Mouse (Mus musculus) right cerebral cortex, postnatal 25 days (tissue): ENCODE measurements at regions not wholly inside any gene's neighbourhood (a gene's known extent, or its start where the extent isn't known, plus 50 kb on each side); places are given as distances from the start of the nearest gene placed in this dataset.

ENCODE experiments used
- DNase-seq: peaks from one replicate; pipeline ENCODE4 v3.0.0; 2022

DNA sequence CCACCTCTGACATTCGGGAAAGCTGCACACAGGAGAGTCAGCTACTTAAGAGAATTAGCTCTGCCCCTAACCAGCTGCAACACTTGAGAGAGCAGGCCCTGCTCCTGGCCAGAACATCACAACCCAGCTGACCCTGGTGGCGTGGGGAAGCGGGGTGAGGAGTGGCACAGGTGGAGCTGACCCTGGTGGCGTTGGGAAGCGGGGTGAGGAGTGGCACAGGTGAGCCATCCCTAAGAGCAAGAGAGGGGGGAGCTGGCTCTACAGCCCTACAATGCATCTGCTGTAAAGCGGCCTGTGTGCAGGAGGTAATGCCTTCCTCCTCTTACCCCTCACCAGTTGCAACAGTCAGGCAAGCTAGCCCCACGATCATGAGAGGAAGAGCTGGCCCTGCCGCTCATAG is 293.5 kb upstream of the N6amt1 start:
- DNase-seq = no peak

DNA sequence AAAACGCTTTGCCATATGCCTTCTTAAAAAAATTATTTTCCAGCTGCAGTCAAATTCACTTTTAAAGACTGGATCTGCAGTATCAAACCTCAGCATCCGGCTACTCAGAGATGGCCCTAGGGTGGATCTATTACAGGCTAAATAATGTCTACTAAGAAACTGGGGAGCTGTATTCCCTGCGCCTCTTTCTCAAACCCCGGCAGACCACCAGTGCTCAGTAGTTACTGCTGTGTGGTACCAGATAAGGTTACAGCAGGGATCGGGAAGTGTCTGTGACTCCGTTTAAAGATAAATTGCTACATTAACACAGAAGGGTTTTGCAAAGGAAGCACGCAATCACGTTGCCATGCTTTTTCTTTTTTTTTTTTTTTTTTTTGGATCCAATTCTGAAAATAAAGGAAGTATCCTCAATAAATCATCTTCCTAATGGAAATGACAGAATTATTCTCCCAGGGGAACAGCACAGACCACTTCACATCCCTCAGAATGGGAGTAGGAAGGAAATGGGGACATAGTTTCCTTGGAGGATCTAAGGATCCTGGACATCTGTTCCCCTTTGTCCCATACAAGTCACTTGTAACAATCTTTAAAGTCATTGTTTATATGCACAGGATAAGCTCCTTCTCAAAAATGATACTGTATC is 304.1 kb upstream of the N6amt1 start:
- DNase-seq = no peak

DNA sequence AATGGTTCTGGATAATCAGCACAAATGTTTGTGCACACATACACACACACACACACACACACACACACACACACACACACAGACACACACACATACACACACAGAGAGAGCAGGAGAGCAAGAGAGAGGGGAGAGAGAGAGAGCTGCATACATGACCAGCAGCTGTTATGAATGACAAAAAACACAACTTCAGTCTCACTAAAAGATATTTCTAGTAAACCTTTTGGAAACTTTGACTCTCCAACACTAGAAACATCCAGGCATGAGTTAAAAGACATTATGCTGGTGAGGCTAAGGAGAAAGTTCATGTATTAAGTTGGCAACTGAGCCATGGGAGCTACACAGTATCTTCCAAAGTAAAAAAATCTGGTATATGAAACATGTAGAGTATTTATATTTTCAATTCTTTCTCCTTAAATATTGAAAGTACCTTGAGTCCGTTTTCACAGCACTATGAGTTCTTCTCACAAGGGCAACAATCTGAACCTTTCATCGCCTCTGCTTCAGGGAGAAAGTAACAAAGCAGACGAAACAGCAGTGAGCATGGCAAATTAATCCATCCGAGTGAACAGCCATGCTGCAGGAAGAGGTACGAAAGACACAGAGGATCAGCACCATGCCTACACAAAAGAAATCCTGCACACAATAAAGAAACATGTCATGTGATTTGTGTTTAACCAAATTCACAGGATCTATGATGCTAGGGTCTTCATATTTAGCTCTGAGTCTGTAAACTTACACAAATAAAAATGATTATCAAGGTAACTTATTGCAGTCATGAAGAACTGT is 309.0 kb upstream of the N6amt1 start:
- no peak for DNase-seq

DNA sequence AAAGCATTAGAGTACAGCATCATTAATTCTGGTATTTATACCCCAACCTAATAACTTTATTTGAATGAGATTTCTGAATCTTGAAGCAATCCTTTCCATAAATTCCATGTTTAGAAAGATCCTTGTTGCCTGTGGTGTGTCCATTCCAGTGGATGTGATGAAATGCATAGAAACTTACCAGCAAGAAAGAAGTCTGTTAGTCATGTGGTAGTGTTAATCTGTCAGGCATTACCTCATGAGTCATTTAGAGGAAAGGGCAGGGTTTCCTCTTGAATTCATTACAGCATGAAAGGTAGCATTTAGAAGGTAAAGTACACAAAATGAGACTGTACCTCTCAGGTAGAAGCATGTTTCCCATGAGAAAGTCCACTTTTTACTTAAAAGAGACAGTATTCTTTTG is 310.3 kb upstream of the N6amt1 start:
- no peak for DNase-seq

DNA sequence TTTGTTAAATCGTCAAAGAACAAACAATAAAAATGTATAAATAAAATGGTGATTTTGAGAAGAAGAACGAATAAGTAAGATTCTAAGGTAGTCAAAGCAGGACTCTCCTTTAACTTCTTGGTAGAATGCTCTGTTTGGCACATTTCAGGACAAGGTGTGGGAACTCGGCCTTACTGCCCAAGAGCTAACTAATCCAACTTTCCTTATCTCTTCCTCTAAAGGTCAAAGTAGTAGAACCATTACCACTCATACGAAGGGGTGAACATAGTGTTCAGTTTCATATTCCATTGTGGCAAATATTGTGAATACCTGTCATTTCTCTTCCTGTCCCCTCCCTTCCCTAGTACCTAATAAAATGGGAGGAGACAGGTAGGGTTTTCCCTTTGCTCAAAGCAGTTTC is 313.6 kb upstream of the N6amt1 start:
- DNase-seq = no peak

DNA sequence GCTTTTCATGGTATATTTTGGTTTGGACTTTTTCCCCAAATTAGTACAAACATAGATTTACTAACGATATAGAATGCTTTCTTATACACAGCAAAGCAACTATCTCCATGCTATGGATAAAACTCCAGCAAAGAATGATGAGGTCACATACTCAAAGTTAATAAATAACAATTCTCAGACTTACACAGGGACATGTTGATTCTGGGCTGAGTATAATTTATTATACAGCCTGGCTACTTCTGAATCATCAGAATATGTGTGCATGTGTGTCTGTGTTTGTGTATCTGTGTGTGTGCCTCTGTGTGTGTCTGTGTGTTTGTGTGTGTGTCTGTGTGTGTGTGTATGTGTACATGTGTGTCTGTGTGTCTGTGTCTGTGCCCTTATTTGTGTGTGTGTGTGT is 314.1 kb upstream of the N6amt1 start:
- no peak for DNase-seq

DNA sequence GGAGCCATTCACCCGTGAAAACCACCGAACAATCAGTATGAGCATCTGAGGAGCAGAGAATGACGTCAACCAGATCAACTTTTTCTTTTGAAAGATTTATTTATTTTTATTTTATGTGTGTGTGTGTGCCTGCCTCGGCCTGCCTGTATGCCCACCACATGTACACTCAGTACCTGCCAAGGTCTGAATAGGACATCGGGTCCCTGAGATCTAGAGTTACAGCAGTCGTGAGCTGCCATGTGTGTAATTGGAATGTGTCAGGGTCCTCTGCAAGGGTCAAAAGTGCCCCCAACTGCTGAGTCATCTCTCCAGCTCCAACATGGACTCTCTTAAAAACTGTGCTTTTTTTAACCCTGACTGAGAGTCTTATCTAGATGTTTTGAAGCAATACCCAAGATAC is 316.9 kb upstream of the N6amt1 start:
- DNase-seq = no peak

DNA sequence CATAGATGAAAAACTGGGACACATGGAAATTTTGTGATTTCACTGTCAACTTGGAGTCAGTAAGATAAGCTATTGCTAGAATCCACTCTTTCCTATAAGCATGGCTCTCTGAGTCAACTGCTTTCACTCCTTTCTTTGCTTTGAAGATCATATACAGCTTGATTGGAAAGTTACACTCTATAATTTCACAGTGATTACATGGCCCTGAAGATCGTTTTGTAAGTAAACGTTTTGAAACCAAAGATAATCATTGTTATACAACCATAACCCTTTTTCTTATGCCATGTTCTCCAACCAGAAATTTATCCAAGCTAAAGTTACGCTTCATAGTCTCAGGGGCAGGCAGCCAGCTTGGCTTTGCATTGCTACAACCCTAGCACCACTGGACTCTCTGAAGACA is 322.1 kb upstream of the N6amt1 start:
- no peak for DNase-seq

DNA sequence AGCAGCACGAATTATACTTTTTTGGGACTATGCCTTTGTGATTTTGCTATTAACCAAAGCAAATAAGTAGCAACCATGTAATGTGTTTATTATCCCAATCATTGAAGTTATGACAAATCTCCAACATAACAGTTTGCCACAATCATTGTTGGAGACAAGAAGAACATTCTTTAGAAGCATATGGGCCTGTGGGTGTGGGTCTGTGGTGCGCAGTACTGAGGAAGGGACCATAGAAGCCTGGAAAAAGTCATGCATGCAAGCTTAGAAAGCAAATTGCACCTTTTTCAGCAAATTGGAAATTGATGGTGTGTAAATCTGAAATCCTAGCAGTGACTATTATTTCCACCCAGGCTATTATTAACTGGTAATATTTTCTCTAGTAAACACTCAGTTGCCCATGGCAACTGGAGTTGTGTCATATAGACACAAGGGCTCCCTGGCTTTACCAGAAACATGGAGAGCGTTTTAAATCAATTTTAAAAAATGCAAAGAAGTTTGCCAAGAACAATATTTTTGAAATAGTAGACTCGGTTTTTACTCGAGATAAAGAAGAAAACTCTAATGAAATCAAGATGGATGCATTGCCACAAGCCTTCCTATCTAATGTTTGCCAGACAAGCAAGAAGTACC is 325.4 kb upstream of the N6amt1 start:
- no peak for DNase-seq

DNA sequence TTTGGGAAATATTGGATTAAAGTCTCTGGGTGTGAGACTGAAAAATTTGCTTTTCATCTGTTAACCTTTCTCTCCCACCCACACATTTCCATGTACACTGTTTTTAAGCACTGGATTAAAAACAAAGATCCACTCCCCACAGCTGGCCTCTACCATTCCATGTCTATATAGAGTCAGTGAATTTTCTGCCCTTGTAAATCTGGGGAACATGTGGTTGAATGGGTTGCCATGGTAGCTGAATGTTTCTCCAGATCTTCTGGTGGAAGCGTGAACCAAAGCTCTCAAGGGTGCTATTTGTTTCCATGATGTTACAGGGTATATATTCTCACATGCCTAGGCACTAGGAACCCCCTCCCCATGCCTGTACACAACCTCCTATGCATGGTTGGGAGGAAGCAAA is 326.4 kb upstream of the N6amt1 start:
- no peak for DNase-seq

DNA sequence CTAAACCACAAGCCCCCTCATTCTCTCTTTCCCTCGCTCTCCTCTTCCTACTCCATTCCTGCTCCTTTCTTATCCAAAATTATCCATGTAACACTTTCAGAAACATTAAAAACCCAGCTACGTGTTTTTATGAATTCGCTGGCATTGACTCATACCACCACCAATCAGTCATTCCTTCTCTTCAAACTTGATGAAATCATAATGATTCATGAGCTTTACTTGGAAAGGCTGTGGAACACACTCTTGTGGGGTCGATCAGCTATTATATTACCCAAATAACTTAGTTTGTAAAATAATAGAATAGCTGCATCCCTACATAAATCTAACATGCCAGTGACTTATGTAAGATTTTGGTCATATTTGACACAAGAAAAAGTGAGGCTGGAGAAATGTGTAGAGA is 331.9 kb upstream of the N6amt1 start:
- no peak for DNase-seq

DNA sequence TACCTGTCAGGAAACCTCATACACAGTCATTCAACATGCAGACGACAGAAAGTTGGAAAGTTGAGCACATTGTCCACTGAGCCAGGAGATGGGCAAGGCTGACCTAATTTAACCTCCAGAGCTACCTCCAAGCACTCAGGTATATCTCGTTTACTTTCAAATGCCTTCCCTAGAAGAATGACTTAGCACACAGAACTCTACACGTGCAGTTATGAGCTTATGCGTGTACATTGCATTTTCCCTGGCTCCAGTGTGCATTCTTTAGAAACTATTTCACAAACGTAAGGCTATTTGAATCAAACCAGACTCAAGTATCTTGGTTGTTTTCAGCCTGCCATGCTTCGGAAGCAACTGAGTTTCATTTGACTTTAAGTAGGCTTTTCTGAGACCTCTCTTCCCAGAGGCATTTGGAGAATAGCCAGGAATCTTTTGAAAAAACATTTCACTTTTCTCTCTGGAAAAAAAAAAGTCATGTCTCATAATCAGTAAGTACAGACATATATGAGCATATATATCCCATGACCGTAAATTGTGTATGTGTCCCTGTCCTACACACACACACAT is 336.8 kb upstream of the N6amt1 start:
- no peak for DNase-seq

DNA sequence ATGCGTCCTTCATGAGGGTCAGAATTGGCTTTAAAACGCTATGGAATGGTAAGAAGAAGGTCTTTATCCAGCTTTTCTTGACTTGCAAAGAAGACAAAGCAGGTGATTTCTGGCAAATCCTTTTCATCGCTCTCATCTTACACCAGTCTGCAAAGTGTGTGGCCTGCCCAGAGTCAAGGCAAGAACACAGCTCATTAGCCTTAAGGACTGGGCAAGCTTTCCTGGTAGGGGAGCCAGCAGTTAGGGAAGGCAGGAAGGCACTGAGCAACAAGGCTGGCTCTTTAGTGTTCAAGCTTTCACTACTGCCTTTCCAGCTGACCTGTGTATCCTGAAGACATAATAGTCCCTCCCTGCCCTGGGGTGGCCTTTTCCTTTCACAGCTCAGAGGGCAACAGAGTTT is 352.4 kb upstream of the N6amt1 start:
- DNase-seq = no peak

DNA sequence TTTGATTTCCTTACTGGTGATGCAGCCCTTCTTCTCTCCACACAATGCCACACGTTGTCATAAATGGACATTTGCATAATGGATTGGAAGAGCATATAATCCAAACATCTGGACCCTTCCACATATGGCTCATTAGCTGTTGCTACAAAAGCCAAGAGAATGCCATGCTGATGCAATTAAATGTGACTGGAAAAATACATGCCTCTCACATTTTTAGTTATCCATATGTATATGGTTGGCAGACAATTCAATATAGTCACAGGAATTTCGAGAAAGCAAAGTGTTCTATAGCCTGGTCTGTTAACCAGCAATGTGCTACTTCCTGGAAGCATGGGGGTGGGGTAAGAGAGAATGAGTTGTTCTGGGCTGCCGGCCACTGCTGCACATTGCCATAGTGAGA is 352.9 kb upstream of the N6amt1 start:
- DNase-seq = no peak

DNA sequence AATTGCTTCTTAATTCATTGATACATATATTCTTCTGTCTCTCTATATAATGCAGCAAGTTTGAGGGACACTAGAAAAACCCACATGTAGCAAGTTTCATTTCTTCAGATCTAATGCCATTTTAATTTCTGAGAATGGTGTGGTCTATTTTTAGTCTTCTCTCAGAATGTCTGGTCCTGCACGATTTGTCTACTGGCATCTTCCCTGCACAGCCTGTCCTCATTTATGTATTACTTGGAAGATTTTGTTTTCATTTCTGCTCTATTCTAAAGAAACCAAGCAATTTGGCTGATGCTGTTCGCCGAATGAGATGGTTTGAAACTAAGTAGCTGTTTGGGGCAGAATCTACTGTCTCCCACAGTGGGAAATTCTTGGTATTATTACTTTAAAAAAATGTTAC is 382.3 kb upstream of the N6amt1 start:
- DNase-seq = no peak

DNA sequence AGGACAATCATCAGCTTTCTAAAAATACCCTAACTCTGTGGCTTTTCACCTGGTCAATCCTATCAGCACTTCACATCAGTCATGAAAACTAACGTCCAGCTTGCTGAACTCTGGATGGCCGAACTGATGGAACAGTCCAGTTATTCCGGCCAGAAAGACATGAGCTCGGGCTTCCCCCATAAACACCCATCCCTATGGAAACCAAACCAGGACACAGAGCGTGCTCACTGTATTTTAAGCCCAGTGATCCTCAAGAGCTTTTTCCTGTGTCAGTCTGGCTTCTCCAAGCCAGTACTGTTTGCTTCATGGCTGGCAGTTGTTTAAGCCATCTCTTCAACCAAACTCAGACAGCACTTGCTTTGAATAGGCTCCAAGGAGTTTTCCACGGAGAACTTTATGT is 404.3 kb upstream of the N6amt1 start:
- DNase-seq = no peak

DNA sequence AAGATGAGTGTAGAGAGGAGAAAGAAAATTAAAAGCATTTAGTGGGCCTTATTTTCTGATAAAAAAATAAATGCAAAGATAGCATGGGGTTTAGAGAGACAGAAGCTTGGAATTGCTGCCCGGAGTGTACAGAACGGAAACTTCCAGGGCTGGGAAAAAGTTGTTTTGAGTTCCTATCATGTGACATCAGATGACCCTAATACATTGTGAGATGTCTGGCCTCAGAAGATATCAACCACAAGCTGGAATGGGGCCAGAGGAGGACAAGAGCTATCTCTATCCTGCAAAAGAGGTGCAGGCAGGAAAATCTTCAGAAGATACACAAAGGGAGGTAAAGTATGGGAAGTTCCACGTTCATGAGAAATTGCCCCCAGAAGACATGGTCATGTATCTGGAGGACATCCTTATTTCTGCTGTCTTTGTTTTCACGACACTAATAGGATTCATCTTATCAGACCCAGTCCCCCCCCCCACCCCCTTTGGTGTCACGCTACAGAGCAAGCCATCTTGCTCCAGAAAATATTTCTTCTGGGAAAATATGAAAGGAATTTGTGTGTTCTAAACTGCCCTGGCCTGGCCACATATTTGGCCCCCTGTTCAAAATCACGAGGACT is 408.3 kb upstream of the N6amt1 start:
- no peak for DNase-seq

DNA sequence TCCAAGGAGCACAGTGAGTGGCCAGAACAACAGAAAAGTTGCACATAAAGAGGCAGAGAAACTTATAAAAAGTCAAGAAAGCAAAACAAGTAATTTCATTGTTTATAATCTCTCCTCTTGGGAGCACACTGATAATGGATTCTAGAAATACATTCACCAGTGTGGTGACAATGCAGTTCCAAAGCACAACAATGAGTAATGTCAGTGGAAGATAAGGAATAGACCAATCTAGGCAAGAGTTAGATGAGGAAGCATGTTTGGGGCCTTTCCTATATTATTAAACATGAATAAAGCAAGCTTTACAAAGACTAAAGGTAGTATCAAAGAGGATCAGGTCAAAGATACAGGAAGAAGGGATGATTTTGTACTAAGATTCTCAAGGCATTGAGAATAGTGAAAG is 408.9 kb upstream of the N6amt1 start:
- no peak for DNase-seq

DNA sequence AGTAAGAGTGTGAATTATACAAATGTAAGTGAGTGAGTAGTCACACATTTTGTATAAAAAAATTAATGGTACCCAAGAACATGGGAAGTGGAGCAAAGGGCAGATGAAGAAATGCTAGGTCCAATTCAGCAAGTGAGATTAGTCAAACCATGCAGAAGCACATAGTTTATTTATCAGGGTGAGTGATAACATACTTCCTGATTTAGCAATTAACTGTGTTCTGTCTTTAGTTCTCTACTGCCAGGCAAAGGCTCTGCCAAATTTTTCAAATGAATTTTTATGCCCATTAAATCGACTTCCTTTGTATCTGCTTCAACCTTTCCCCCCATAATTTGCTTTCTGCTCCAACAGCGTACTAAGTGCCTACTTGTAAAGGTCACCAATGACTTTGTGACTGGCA is 419.0 kb upstream of the N6amt1 start:
- no peak for DNase-seq

DNA sequence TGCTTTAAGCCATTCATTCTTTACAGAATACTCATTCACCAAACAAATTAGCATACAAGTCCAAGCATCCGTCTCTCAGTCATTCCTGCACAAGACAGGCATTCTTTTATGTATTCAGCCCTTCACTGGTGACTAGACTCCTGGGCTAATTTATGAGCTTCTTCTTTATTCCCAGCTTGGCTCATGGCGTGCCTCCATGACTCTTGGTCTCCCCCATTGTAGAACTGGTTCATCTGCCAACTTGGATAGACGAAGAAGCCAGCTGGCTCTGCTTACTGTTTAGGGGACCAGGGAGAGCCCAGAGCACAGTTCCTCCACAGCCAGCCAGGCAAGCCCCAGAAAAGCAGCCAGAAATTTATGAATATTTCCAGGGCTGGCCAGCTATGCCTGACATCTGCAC is 421.2 kb upstream of the N6amt1 start:
- DNase-seq = no peak

DNA sequence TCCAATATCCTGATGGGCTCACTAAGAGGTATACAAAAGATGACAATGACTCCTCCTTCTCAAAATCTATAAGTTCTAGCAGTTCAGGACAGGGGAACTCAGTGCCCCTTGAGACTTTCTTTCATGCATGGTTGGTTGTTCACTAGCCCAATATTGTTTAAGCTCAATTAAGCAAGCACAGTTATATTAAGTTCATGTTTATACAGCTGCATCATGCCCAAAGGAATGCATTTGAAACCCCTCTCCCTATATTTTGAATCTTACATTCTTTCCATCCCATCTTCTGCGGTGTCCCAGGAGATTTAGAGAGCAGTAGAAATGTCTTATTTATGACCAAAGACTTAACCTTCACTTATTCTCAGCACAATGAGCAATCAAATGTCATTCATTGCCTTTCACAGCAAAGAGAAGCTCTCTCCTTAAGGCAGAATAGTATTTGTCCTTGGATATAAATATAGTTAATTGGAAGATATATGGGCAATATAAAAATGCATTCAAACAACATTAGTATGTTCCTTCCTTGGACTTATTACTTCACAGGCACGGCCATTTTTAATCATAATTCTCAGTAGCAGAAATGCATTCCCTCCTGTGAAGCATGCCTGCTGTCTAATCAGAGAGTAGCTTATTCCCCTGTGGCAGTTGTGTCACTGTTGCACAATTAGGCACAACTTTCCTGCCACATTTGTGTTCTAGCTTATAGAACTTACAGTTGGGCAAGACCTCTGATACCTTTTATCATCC is 455.8 kb upstream of the N6amt1 start:
- DNase-seq = no peak

DNA sequence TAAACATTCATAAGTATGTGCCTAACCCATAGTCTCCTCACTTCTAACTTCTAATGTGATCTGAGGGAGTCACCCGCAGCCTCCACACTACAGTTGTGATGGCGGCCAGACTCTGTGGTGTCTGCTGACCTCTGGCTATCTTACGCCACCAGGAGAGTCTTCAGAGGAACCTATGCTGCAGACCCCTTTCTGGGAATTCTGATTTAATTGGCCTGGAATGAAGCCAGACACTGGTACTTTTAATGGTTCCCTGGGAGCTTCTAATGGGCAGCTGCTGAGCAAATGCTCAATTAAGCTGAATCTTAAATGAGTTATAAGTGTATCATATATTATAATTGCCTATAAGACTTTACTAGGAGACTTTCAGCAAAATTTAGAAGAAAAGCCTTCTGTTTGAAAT is 459.0 kb upstream of the N6amt1 start:
- DNase-seq = no peak

DNA sequence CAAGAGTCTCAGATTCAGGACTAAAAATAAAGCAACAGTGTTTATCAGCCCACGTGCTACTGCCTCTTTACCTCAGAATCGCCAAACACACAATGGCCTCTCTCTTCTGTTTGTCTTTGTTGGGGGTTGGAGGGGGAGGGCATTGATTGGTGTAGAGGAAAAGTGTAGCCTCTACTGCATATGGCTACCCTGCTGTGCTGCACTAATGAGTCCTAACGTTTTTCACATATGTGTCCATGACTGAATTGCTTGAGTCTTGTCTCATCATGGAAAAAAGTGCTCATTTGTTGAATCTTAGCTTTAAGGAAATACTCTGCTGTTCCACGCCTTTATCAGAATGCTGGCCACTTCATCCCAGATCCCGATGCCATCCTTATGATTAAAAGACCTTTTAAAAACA is 459.7 kb upstream of the N6amt1 start:
- no peak for DNase-seq
